Mouse (Mus musculus) layer of hippocampus, adult 2 months (tissue): ENCODE measurements around the gene Cbx8. TPM values are rescaled to one million over a fixed set of nuclear protein-coding genes. Genes with fewer than 3 reads are reported as not detected.
A peak's percentile ranks its signal among the peaks of the same experiment; 100 is the strongest.

Source experiments
- DNase-seq, 2 experiments: peaks; one replicate each; pipeline ENCODE4 v3.0.0; 2022; ENCODE audit warnings: low spot score in 2 of 2
- H3K27ac ChIP-seq: fragments of 200-600 bp; 2 replicates; pipeline ENCODE4 v1.8.1; 2022
- H3K4me3 ChIP-seq: fragments of 200-600 bp; 2 replicates; pipeline ENCODE4 v1.8.1; 2022; ENCODE audit warnings: mild to moderate bottlenecking
- CTCF ChIP-seq: fragments of 200-600 bp; conservative IDR thresholded peaks from 2 replicates; pipeline ENCODE4 v1.8.1; 2022; ENCODE audit warnings: antibody characterized with exemption, mild to moderate bottlenecking, moderate library complexity
- total RNA-seq, 2 experiments: library from RNA; stranded (reverse); gene quantifications; 2 replicates each; pipeline ENCODE4 v1.2.3; 2021

Cbx8 gene
- total RNA-seq, 2 experiments from 2014 or later, result 10.2 to 11.3 TPM

DNA sequence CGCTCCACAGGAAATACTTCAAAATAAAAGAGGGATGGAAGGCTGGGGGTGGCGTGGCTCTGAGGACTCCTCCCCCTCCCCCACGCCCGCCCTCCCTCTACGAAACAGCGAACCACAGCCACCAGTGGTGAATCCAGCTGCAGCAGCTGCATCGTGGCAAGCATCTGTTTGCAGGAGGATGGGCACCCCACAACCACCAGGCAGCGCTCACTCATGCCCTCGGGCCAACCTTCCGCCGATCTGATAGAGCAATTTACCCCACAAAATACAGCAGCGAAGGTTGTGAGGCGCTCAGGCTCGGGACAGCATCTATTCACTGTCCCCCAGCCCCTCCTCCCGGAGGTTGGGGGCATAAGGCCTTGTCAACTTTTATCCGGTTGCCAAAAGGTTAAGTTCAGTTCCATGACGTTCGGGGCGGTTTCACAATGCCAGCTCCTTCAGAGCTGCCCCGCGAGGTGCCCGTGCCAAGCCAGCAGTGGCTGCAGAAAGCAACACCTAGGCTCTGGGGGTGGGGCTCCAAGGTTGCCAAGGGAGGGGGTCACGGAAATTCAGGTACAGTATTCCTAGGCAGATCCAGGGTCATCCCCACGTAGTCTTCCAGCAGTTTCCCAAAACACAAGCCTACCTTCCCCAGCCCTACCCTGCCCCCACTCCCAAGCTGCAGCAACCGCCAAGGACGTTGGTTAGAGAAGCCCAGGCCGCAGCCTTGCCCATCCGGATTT, 43.1 kb upstream of the Cbx8 start:
- peak in 1 of 2 experiments; percentile 47 for DNase-seq
- Histone ChIP-seq H3K4me3 (peak overlapping the region; percentile 82), H3K27ac (peak overlapping the region; percentile 99)
- TF ChIP-seq CTCF, result no peak

DNA sequence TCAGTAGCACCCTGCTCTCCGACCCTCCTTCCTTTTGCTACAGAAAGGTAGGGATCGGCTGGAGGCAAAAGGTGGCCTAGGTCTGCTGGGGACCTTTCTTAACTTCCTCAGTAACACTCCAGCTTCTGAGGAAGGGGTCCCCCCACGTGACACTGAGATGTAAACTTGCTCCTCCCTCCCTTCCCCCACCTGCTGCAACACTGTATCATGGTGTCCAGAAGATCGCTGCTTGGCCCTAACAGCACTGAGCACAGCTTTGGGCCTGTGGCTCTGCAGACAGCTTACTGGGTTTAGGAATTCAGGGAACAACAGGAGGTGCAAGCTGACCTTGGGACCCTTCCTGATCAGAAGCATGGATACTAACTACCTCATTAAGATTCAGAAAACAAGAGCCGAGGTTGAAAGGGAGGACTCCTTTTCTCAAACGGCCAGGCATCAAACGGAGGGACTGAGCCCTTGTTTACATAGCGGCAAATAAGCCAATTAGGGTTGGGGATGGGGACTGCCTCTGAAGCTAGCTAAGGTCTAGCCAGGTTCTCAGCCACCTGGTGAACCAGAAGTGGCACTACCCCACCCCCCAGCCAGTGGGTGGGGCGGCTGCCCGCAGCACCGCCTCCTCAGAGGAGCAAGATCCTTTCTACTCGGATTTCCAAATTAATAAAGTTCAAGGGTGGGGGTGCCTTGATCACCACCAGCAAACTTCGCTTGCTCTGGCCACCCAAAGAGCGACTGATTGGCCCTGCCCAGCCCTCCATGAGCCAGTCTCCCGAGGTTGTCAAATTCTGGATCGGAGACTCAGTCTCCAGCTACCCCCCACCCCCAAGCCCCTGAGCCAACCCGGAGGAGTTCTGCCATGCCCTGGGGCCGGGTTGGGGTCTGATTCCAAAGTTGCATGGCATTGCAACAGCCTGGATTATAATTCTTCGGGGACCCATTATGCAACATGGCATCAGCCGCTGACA, 42.1 kb upstream of the Cbx8 start:
- H3K27ac ChIP-seq, result peak overlapping the region; percentile 99
- no peak for TF ChIP-seq CTCF
- no peak for DNase-seq

DNA sequence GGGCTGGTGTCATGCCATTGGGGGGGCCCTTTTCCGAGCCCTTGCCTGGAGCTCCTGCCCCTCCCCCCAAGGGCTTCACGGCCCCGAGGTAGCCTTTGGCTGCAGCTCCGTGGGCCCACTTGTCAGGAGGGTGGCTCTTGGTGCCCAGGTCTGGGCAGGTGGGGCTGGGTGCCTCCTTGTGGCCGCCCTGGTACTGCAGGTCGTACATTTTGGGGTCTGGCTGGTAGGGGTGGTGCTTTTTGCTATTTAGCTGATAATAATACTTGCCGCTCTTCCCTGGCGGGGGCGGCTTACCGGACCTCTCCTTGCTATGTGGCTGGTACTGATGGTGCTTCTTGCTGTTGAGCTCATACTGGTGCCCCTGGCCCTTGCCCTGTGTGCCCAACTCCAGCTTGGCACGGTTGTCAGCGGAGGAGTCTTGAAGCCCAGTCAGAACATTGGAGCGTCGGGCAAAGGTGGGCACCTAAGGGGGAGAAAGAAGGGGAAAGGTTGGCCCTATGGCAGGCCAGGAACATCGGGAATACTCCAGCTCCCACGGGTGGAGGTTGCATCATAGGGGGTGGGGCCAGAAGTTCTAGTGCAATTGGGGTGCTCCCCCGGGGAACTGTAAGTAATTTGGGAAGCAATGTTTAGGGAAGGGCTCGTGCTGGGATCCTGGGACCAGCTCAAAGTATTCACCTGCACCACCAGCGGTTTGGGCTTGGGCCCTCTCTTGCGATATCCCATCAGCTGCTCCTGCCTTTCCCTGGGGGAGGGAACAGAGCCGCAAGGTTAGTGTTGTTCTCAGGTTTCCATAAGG, 41.3 kb upstream of the Cbx8 start:
- peak; percentile 80 for TF ChIP-seq CTCF
- H3K4me3 ChIP-seq, result no peak overlapping the region; the same call in 1 of the 2 replicates
- no peak for DNase-seq
- H3K27ac ChIP-seq, result no peak overlapping the region

More for the DNA sequence above, 42.1 kb upstream of the Cbx8 start:
- peak overlapping the region; percentile 82 for H3K4me3 ChIP-seq

DNA sequence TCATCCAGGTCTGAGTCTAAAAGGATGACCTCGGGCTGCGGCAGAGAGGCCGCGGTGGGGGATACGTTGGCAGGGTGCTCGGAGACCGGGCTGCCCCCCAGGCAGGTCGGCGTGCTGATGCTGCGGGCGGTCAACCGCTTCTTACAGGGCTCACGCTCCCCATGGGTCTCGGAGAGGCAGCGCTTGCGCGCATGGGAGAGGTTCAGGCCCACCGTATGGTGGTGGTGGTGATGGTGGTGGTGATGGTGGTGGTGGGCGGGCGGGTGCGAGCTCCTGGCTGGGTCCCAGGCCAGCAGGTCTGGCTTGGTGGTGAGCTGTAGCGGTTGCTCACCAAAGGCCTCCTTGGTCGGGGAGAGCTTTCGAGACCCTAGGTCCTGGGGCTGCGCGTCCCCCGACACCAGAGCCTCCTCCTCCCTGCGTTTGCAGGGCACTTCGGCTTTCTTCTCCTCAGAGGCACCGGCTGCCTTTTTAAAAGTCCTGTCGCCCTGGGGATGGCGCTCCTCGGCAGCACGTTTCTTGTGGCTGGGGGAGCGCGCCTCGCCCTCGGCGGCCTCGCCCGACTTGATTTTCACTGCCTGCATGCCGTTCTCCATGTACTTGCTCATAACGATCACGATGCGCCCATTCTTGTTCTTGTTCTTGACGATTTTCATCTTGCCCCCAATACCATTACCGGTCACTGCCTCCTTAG, 40.5 kb upstream of the Cbx8 start:
- no peak for DNase-seq
- TF ChIP-seq CTCF, result no peak
- H3K27ac ChIP-seq, result no peak overlapping the region
- H3K4me3 ChIP-seq, result no peak overlapping the region; the same call in 1 of the 2 replicates

DNA sequence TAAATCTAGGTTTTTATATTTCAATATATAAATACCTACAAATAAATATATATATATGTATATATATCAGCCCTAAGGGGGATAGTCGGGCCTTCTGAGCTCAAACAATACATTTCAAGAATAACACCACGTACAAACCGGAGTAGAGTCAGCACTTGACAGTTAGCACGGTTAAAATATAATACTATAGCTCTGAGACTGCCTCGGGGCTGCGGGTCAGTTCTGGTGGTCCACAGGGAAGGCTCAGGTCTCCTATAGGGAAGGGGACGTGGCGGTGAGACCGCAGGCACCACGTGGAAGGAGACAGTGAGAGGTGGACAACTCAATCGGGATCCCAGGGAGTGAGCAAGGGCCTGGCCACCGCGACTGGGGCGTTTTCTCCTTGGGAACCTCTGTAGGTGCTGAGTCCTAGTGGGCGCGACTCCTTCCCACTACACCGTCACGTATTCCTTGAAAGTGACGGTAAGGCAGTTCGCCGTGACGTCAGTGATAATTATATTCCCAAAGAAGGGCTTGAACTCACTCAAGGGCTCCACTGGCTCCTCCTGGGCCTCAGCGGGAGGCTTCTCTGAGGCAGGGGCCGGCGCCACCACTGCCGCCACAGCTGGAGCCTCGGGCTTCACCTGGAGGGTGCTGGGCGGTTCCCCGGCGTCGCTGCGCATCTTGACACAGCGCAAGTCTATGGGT, 39.8 kb upstream of the Cbx8 start:
- H3K4me3 ChIP-seq, result no peak overlapping the region
- no peak for DNase-seq

DNA sequence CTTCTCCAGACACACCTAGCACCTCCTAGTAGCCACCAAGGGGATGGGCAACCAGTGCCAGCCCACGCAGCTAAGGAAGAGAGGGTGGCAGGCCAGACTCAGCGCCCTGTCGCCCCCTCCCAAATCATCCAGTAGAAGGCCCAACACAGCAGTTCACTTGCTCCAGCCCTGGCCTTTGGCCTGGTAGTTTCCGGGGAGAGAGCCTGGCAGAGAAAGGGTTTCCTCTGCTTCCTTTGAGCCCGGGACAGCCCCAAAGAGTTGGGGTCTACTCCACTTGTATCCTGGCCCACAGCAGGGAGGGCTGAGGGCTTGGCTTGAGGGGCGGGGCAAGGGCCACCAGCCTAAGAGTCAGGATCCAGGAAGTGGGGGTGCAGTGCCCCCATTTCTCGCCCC, 38.7 kb upstream of the Cbx8 start:
- Histone ChIP-seq H3K27ac (peak overlapping the region; percentile 79), H3K4me3 (peak overlapping the region; percentile 26; the same call in 1 of the 2 replicates)
- DNase-seq, result no peak
- no peak for TF ChIP-seq CTCF

More for the DNA sequence above, 39.8 kb upstream of the Cbx8 start:
- H3K27ac ChIP-seq, result no peak overlapping the region
- TF ChIP-seq CTCF, result no peak

DNA sequence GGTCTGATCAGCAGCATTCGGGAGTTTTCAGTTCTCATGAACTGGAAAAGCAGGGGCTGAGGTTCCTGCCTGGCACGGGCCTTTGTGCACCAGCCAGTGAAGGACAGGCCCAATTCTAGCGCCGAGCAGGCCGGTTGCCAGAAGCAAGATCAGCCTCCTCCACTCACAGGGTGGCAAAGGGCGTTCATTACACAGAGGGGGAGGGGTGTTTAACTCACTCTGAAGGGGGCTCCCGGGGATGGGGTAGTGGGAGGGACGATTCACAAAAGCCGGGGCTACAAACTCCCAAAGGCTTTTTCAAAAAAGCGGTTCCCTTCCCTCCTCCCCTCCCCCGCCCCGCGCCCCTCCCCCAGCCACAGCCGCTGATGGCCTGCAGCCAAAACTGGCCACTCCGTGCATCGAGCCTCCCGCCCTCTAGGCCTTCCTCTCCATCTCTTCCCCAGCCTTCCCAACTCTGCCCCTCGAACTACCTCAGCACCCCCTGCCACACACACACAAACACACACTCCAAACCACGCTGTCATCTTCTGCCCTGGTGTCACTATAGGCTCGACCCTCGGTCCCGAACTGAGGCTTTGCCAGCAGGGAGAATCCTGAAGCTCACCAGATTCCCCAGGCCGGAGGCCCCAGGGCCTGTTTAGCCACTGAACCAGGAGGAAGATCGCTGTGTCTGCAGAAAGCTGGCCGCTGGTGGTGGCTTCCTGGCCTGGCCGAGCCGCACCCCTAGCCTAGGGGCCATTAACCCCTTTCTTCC, 38.1 kb upstream of the Cbx8 start:
- peak in 1 of 2 experiments; percentile 63 for DNase-seq
- no peak for TF ChIP-seq CTCF
- Histone ChIP-seq H3K4me3 (peak overlapping the region; percentile 26; the same call in 1 of the 2 replicates), H3K27ac (peak overlapping the region; percentile 79)

DNA sequence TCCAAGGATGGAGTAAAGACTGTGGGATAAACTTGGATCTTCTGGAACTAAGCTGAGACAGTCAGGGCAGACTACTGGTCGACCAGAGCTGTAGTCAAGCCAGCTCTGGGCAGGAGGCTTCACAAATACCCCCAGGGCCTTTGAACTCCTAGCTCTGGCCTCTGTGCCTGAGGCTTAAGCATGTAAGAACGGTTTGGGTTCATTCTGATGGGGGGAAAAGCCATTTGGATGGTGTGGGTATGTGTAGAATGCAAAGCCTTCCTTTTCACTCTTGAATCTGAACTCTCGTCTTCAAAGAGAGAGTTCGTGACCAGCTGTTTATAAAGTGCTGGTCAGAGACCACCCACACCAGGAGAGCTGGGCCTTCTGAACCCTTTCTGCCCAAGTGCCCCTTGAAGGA, 37.0 kb upstream of the Cbx8 start:
- H3K27ac ChIP-seq, result peak overlapping the region; percentile 79; the same call in 1 of the 2 replicates
- no peak for DNase-seq
- no peak for TF ChIP-seq CTCF
- no peak overlapping the region for H3K4me3 ChIP-seq

DNA sequence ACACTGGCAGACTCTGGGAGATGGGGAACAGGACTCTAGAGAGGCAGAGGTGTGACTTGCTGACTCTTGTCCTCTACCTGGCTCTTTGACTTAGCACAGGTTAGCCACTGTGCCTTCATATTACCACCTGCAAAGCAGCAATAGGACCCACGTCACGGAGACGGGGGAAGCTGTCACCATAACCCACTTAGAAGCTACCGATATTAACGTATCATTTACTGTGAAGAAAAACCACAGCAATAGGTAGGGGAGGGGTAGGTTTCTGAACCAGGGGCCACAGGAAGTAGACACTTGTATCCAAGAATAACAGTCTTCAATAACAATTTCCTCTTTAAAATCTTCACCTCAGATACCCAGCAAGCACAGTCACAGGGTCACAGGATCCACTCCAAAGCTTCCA, 35.0 kb upstream of the Cbx8 start:
- H3K4me3 ChIP-seq, result no peak overlapping the region
- DNase-seq, result no peak
- H3K27ac ChIP-seq, result no peak overlapping the region
- no peak for TF ChIP-seq CTCF

DNA sequence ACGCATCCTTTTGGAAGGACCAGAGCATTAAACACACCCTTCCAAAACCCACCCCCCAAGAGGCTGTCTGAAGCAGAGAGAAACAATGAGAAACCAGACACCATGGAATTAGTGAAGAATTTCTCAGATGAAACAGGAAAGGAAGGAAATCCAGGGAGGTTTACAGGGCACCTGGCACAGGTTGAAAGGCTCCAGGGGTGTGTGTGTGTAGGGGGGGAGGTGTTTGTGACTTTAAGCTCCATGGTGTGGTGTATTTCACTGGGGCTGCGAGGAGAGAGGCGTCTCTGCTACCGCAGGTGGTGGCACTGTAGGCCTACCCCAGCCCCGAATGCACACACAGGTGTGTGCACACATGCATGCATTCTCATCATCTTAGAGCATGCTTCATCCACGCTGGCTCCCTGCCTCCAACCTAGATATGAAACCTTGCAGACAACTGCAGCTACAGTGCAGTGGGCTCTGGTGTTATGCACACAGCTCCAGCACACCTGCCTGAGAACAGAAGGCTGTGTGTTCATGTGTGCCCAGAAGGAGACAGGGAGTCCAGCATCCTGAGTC, 33.2 kb upstream of the Cbx8 start:
- TF ChIP-seq CTCF, result no peak
- Histone ChIP-seq H3K4me3 (no peak overlapping the region), H3K27ac (no peak overlapping the region)
- DNase-seq, result no peak
